Mouse (Mus musculus) layer of hippocampus, adult 8-10 months (tissue): Measurements from ENCODE around the gene Zbtb17. TPM values are rescaled to one million over a fixed set of nuclear protein-coding genes. Genes with fewer than 3 reads are reported as not detected.

Experiments used
- DNase-seq, 2 experiments: peaks; one replicate each; pipeline ENCODE4 v3.0.0; 2022; ENCODE audit warnings: low spot score in 2 of 2
- total RNA-seq, 4 experiments: library from RNA; stranded (reverse); gene quantifications; 2 replicates each; pipeline ENCODE4 v1.2.4; 2022

Zbtb17 gene
- total RNA-seq, 4 experiments from 2014 or later = 27.6 to 35.4 (median 30.4) TPM

- DNase-seq = peak; percentile 59 to 61
Observed at GRCm38 (mm10) chr4:141425484-141426479, 18.7 kb upstream of the Zbtb17 start.

- DNase-seq = no peak
Observed at GRCm38 (mm10) chr4:141426796-141427745, 17.4 kb upstream of the Zbtb17 start.

GRCm38 (mm10) chr4:141427921-141428320, 16.5 kb upstream of the Zbtb17 start:
- DNase-seq = no peak

GRCm38 (mm10) chr4:141429381-141429780, 15.1 kb upstream of the Zbtb17 start:
- DNase-seq = no peak

- no peak for DNase-seq
Observed at GRCm38 (mm10) chr4:141429847-141430246, 14.6 kb upstream of the Zbtb17 start.

GRCm38 (mm10) chr4:141430997-141431396, 13.5 kb upstream of the Zbtb17 start:
- peak in 1 of 2 experiments; percentile 53 for DNase-seq

- no peak for DNase-seq
Observed at GRCm38 (mm10) chr4:141432666-141433065, 11.8 kb upstream of the Zbtb17 start.

GRCm38 (mm10) chr4:141433191-141433590, 11.3 kb upstream of the Zbtb17 start:
- no peak for DNase-seq

- no peak for DNase-seq
Observed at GRCm38 (mm10) chr4:141435974-141436373, 8.5 kb upstream of the Zbtb17 start, which contains the start of gene Srarp. Gene Srarp (minus strand): TSS chr4:141436105.

- DNase-seq = no peak
Observed at GRCm38 (mm10) chr4:141439083-141439803, 5.2 kb upstream of the Zbtb17 start.

- DNase-seq = no peak
Observed at GRCm38 (mm10) chr4:141440877-141441276, 3.6 kb upstream of the Zbtb17 start.

GRCm38 (mm10) chr4:141443641-141444429, 619 bp upstream of the Zbtb17 start:
- no peak for DNase-seq

GRCm38 (mm10) chr4:141445328-141445720, 870 bp downstream of the Zbtb17 start:
- no peak for DNase-seq

GRCm38 (mm10) chr4:141446211-141446610, 1.8 kb downstream of the Zbtb17 start:
- no peak for DNase-seq

GRCm38 (mm10) chr4:141451251-141451650, 6.8 kb downstream of the Zbtb17 start:
- no peak for DNase-seq

GRCm38 (mm10) chr4:141451916-141452450, 7.5 kb downstream of the Zbtb17 start:
- DNase-seq = no peak

- peak; percentile 11 to 20 for DNase-seq
Observed at GRCm38 (mm10) chr4:141454581-141455350, 10.3 kb downstream of the Zbtb17 start.

- peak in 1 of 2 experiments; percentile 9 for DNase-seq
Observed at GRCm38 (mm10) chr4:141455526-141455925, 11.1 kb downstream of the Zbtb17 start.
